Mouse (Mus musculus): ENCODE measurements around the gene Cylc2. TPM values are rescaled to one million over a fixed set of nuclear protein-coding genes. Genes with fewer than 3 reads are reported as not detected.

Gene Cylc2
- not detected in 2 replicates for total RNA-seq (2014; rRNA removed)
- not detected in 2 replicates for polyA plus RNA-seq (2012; rRNA removed)

DNA sequence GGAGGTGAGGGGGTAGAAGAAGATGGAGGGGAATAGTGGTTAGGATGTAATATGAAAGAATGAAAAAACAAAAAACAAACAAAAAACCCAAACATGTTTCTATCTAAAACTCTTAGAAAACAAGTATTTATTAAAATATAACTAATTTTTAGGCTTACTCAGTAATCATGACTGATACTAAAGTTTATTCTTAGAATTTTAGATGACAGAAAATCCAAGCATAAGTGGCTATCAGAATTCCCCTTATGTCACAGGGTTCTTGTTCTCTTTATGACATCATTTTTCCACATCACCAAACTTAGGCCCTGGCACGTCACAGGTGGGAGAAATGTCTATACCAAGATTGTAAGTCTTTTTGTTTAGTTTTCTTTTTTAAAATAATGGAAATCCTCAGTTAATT, at the start of gene Cylc2:
TSS of gene Cylc2 (plus strand) at position 301 of the 400 bp plus-strand sequence.
- TF ChIP-seq POLR2A (IDR thresholded peaks at IDR 0.05; ENCODE audit: extremely low read depth, insufficient read depth, low read length) = no peak
- no peak for TF ChIP-seq CTCF (IDR thresholded peaks at IDR 0.05; ENCODE audit: low read depth, low read length)
- H3K4me3 ChIP-seq (ENCODE audit: insufficient read depth, low read depth, low read length) = no peak within 1 kb of the TSS

More for the DNA sequence above, at the start of gene Cylc2:
- no peak for DNase-seq (ENCODE audit: extremely low read depth, low read depth, low spot score)
- Histone ChIP-seq H3K27me3 (ENCODE audit: control insufficient read depth, insufficient read depth, low read length) (no peaks in the 10 kb centered on the region), H3K27ac (replicated peaks; ENCODE audit: insufficient read depth, low read depth, low read length) (no peak within 1 kb of the TSS), H3K4me1 (ENCODE audit: control insufficient read depth, insufficient read depth, low read length) (no peaks in the 10 kb centered on the region), H3K9ac (ENCODE audit: low read depth, low read length) (no peak within 1 kb of the TSS), H3K79me2 (ENCODE audit: control insufficient read depth, insufficient read depth, low read length) (no peaks in the 10 kb centered on the region), H3K36me3 (ENCODE audit: control insufficient read depth, insufficient read depth, low read length) (no peaks in the 10 kb centered on the region)
- WGBS = 74% methylated on average over 1 of the region's 1 CpGs
